Mouse (Mus musculus): ENCODE measurements around the gene Ccnd3.

DNA sequence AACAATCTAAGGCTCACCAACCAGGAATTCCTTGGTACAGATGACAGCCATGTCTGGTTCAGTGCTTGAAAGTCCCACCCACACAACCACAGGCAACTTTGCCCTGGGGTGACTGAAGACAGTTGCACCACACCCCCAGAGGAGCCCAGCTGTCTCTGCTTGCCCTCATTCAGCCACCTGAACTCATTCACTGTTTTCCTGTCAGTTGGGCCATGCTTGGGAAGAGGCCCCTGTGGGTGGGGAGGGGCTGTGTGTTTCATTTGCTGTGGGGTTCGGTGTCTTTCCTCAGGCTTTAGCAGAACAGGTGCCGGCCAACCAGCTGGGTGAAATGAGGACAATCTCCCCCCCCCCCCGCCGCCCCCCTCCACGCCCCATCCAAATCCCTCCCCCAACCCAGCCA lies 37.2 kb downstream of the Ccnd3 start:
- no peak for TF ChIP-seq CTCF (conservative IDR thresholded peaks at IDR 0.05; ENCODE audit: insufficient read depth, insufficient read length, low read depth, low read length)
- TF ChIP-seq POLR2A (IDR thresholded peaks at IDR 0.05; ENCODE audit: low read depth, low read length) = no peak
